Mouse (Mus musculus) layer of hippocampus, postnatal 36 days (tissue): ENCODE results near the gene Cpped1. TPM values are rescaled to one million over a fixed set of nuclear protein-coding genes. Genes with fewer than 3 reads are reported as not detected.

Experiments
- DNase-seq, 2 experiments: peaks; one replicate each; pipeline ENCODE4 v3.0.0; 2022
- total RNA-seq, 2 experiments: library from RNA; stranded (reverse); gene quantifications; 2 replicates each; pipeline ENCODE4 v1.2.3; 2021

Cpped1 gene
- total RNA-seq, 2 experiments from 2014 or later, result 31.0 to 33.1 TPM

- DNase-seq, result no peak
Observed at GRCm38 (mm10) chr16:11757951-11758350, 151.3 kb downstream of the Cpped1 start.

DNA sequence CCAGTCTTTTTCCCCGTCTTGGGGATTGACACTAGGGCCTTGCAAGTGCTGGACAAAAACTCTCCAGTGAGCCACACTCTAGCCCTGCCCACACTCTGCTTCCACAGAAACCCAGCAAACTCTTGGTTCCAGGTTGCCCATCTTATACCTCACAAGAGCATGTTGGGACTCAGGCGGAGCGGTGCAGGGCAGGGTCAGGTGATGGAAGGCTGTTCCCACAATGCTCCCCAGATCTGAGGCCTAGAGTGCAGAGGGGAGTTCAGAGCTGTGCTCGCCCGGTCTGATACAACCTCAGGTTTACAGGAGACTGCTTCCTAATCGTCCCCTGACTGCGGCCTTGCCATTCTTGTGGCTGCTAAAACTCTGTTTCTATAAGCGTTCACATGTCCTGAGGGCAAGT, 151.8 kb downstream of the Cpped1 start:
- no peak for DNase-seq

GRCm38 (mm10) chr16:11756598-11757245, 152.5 kb downstream of the Cpped1 start:
- DNase-seq, result no peak

- DNase-seq, result no peak
Observed at GRCm38 (mm10) chr16:11755281-11756066, 153.8 kb downstream of the Cpped1 start.

DNA sequence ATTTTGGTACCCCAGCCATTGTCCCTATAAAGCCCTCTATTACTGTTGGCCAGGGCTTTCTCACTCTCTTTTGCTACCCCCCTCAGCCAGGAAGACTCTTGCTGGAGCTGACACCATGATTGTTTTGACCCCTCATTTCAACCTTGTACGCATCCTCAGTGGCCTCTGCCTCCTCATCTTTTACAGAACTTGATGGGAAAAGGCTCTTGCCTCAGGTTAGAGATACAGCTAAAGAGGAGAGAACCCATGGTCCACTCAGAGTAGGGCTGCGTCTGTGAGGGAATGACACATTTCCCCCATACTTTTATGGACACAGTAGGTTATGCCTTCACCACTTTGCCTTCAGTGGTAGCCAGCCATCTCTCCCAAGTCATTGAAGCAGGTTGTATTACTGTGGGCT, 155.1 kb downstream of the Cpped1 start:
- DNase-seq, result no peak

Other genes starting within 250 kb of the Cpped1 start
- gene Shisa9, start 74.7 kb upstream of the Cpped1 start, total RNA-seq, result 10 to 100 TPM; 51.9 to 57.4 TPM